Mouse (Mus musculus): ENCODE data around the gene Gpat3. TPM values are rescaled to one million over a fixed set of nuclear protein-coding genes. Genes with fewer than 3 reads are reported as not detected.
A peak's percentile ranks its signal among the peaks of the same experiment; 100 is the strongest.

The Gpat3 gene
- polyA plus RNA-seq, 1 experiment from 2014 or later, result 0.81 TPM

DNA sequence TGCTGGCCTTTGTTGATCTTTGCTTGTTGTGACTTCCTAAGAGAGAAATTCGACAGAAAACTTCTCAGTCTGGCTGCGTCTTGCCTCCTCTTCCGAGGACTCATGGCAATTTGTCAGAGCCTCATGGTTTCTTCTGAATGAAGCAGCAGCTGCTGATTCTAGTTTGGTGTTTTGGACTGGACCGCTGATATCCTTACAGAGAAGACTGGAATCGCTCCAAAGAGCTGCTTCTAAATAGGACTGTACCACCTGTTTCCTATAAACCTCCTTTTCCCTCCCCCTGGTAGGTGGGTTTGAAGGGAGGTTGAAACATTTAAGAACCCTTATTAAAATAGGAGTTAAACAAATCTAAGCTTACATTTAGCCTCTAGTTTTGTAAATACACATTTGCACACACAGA, 55.5 kb downstream of the Gpat3 start:
- no peak overlapping the region for H3K9ac ChIP-seq
- 83% methylated on average over 5 of the region's 5 CpGs for WGBS
- no peaks in the 10 kb centered on the region for H3K4me1 ChIP-seq
- H3K27ac ChIP-seq, result no peak overlapping the region
- no peak for ATAC-seq
- H3K36me3 ChIP-seq (ENCODE audit: poor library complexity, severe bottlenecking), result no peaks in the 10 kb centered on the region
- H3K27me3 ChIP-seq, result no peaks in the 10 kb centered on the region
- H3K4me2 ChIP-seq, result no peak overlapping the region
- peaks cover 3% of the 10 kb centered on the region; the same call in 1 of the 2 replicates for H3K9me3 ChIP-seq (replicated peaks)
- H3K4me3 ChIP-seq, result no peak overlapping the region

DNA sequence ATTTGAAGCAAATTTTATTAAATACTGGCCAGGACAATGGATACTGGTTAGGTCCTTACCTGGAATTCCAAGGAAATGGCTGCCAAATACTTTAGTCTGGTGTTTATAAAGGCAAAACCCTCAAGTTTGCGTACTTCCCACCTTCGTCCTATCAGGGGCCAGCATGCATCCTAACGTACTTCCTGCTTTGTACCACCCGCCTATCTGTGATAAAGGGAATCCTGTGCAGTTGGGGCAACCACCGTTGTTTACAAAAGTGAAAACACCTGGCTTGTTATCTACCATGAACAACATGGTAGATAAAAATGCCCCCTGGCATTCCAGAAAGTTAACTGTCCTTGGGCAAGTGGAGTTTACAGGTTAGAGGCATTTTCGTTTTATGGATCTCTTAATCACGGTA, 63.0 kb downstream of the Gpat3 start:
- WGBS, result 90% methylated on average over 7 of the region's 7 CpGs
- Histone ChIP-seq H3K4me3 (no peak overlapping the region), H3K4me1 (no peaks in the 10 kb centered on the region), H3K27ac (no peak overlapping the region), H3K9ac (no peak overlapping the region), H3K27me3 (no peaks in the 10 kb centered on the region), H3K9me3 (replicated peaks) (no peaks in the 10 kb centered on the region), H3K4me2 (no peak overlapping the region), H3K36me3 (ENCODE audit: poor library complexity, severe bottlenecking) (no peaks in the 10 kb centered on the region)
- no peak for ATAC-seq

DNA sequence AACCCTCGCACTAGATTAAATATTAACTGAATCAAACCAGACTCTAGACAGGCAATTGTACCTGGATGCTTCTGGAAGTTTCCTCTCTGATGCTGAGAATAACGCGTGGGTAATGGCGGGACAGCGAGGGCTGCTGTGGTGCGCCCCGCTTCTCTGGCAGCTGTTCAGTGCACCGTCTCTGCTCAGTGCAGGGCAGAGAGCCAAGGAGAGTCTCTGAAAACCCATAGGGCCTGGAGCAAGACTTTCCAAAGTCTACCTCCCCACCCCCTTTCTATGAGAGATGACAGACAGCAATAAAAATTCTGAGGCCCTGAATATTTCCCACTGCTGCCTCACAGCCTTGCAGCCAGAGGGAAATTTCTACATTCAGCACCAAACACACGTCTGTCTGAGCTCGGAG, 63.4 kb downstream of the Gpat3 start:
- H3K4me1 ChIP-seq, result no peaks in the 10 kb centered on the region

DNA sequence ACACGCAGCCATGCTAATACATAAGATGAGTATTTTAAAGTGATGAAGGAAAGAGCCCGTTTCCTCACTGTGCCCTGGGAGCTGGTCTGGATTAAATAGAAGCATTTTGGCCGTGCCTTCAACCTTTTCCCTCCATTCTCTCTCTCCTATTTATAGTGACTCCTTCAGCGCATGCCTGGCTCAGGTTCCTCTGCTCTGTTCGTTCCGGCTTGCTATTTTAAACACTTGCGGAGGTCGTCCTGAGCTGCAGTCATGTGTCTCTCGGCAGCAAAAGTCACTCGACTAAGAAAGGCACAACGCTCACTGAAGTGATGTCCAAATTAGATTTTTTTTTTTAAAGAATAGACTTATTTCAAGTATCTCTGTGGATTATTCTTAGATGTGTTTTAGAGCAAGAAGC, 64.2 kb downstream of the Gpat3 start:
- no peak for ATAC-seq
- H3K4me2 ChIP-seq, result no peak overlapping the region
- H3K9me3 ChIP-seq (replicated peaks), result no peaks in the 10 kb centered on the region
- H3K27me3 ChIP-seq, result no peaks in the 10 kb centered on the region
- no peak overlapping the region for H3K9ac ChIP-seq
- no peaks in the 10 kb centered on the region for H3K36me3 ChIP-seq (ENCODE audit: poor library complexity, severe bottlenecking)
- H3K4me1 ChIP-seq, result no peaks in the 10 kb centered on the region
- H3K27ac ChIP-seq, result no peak overlapping the region
- H3K4me3 ChIP-seq, result no peak overlapping the region
- 87% methylated on average over 11 of the region's 11 CpGs for WGBS

More for the DNA sequence above, 63.4 kb downstream of the Gpat3 start:
- Histone ChIP-seq H3K4me3 (no peak overlapping the region), H3K9me3 (replicated peaks) (no peaks in the 10 kb centered on the region), H3K27me3 (no peaks in the 10 kb centered on the region), H3K36me3 (ENCODE audit: poor library complexity, severe bottlenecking) (no peaks in the 10 kb centered on the region), H3K4me2 (no peak overlapping the region), H3K9ac (no peak overlapping the region), H3K27ac (no peak overlapping the region)
- no peak for ATAC-seq
- WGBS, result 91% methylated on average over 10 of the region's 10 CpGs

DNA sequence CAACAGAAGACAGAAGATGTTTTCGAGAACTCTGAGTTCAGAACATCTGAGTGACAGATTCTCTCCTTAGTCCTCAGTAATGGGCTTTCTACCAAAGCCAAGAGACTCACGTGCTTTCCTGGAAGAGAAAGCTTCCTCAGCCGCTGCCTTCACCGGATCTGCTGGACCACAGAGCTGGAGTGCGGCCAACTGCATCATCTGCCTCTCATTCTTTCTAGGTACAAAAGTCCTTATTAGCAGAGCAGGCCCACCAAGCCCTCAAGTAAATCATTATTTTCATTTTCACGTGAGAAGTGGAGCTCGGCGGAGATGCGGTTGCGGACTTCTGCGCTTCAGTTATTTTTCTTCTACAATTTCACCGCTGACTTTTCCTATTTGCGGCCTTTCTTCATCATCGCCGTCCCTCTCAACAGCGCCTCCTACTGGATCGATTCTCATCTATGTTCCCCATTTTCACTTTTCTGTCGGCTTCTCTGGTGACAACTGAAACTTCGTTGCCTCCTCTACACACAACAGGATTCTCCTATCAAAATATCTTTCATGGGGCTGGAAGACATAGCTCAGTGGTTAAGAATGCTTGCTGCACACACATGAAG, 66.1 kb downstream of the Gpat3 start:
- ATAC-seq, result no peak
- no peaks in the 10 kb centered on the region for H3K4me1 ChIP-seq
- H3K9me3 ChIP-seq (replicated peaks), result no peaks in the 10 kb centered on the region
- H3K27ac ChIP-seq, result no peak overlapping the region
- H3K4me2 ChIP-seq, result no peak overlapping the region
- WGBS, result 74% methylated on average over 19 of the region's 19 CpGs
- H3K4me3 ChIP-seq, result no peak overlapping the region
- H3K27me3 ChIP-seq, result no peaks in the 10 kb centered on the region; the same call in 1 of the 2 replicates
- H3K9ac ChIP-seq, result no peak overlapping the region
- no peaks in the 10 kb centered on the region for H3K36me3 ChIP-seq (ENCODE audit: poor library complexity, severe bottlenecking)

DNA sequence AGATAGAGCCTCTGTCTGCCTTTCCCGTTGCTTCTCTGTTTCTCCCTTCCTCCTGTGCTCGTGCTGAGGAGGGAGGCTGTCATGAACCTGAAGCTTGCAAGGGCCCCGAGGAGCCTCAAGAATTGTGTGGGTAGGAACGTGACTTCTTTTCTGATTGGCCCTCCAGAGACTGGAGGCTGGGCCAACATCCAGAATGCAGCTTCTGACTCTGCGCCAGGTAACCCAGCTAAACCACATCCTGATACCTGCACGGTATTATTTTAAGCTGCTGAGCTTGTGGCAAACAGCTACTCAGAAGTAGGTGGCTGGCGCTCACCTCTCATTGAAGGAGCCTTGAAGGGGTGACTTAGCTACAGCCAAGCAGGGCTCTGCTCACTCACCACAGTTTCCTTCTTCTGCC, 66.9 kb downstream of the Gpat3 start:
- Histone ChIP-seq H3K27ac (no peak overlapping the region), H3K4me1 (no peaks in the 10 kb centered on the region), H3K27me3 (no peaks in the 10 kb centered on the region; the same call in 1 of the 2 replicates), H3K36me3 (ENCODE audit: poor library complexity, severe bottlenecking) (no peaks in the 10 kb centered on the region), H3K9me3 (replicated peaks) (no peaks in the 10 kb centered on the region), H3K9ac (no peak overlapping the region), H3K4me2 (no peak overlapping the region), H3K4me3 (no peak overlapping the region)
- ATAC-seq, result no peak
- 86% methylated on average over 7 of the region's 7 CpGs for WGBS

DNA sequence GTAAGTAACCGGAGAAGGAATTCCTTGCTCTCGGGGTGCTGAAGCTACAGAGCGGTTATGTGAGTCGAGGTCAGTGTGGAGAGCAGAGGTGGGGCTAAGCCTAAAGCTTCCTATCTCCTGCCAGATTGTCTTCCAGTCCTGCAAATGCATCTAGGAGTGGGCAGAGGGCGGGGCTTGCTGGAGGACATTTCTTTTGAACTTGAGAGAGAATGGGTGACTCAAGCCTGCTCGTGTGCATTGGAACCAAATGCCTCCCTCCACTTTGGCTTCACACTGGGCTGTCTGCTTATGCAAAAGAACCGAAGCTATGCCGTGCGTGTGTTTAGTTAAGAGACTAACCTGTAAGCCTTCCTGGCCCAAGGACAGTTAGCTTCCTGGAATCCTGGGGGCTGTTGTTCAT, 67.8 kb downstream of the Gpat3 start:
- ATAC-seq, result no peak
- Histone ChIP-seq H3K27ac (no peak overlapping the region), H3K36me3 (ENCODE audit: poor library complexity, severe bottlenecking) (no peaks in the 10 kb centered on the region), H3K4me1 (no peaks in the 10 kb centered on the region), H3K27me3 (no peaks in the 10 kb centered on the region; the same call in none of the 2 replicates), H3K9ac (no peak overlapping the region), H3K4me3 (no peak overlapping the region), H3K4me2 (no peak overlapping the region), H3K9me3 (replicated peaks) (no peaks in the 10 kb centered on the region)
- WGBS, result 74% methylated on average over 9 of the region's 9 CpGs

DNA sequence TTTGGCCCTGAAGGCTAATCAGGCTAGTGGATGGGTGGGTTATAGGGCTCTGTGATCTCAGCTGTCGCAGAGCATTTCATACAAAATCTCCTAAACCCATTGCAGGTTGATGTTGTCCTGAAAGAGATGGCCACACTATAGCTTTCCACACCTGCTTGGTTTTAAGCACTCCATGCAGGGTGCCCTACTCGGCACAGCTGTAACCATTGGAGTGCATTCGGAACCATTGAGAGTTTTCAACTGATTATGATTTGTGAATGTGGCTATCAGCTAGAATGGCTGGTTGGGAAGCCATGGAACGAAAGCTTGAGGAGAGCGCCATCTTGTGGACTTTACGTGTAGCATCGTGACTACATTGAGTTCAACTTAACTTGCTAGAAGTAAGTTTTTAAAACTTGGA, 69.5 kb downstream of the Gpat3 start:
- Histone ChIP-seq H3K9ac (no peak overlapping the region), H3K4me2 (no peak overlapping the region), H3K36me3 (ENCODE audit: poor library complexity, severe bottlenecking) (no peaks in the 10 kb centered on the region), H3K4me3 (no peak overlapping the region), H3K4me1 (no peaks in the 10 kb centered on the region), H3K9me3 (replicated peaks) (no peaks in the 10 kb centered on the region), H3K27ac (no peak overlapping the region), H3K27me3 (peaks cover 6% of the 10 kb centered on the region)
- WGBS, result 18% methylated on average over 7 of the region's 7 CpGs
- ATAC-seq, result peak; percentile 51

DNA sequence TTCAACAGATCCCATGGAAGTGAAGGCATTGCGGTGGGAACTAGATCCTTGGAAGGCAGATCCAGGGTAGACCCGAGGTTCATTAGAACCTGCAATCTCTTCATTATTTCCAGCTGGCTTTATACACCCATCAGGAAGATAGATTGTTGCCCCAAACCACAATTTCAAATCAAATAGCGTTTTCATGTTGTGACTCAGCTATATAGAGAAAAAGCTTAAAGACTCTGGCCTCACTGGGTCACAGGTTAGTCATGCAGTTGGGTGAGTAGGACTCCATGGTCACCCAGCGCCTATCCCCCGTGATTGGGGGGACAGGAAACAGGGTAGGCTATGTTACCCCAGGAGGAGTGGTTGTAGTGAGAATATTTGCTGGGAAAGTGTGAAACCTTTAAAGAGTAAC, 69.9 kb downstream of the Gpat3 start:
- H3K9ac ChIP-seq, result no peak overlapping the region
- no peaks in the 10 kb centered on the region for H3K4me1 ChIP-seq
- no peak overlapping the region for H3K27ac ChIP-seq
- no peaks in the 10 kb centered on the region for H3K9me3 ChIP-seq (replicated peaks)
- no peaks in the 10 kb centered on the region for H3K36me3 ChIP-seq (ENCODE audit: poor library complexity, severe bottlenecking)
- no peak for ATAC-seq
- WGBS, result 48% methylated on average over 5 of the region's 5 CpGs
- peaks cover 10% of the 10 kb centered on the region for H3K27me3 ChIP-seq
- no peak overlapping the region for H3K4me3 ChIP-seq
- no peak overlapping the region for H3K4me2 ChIP-seq

DNA sequence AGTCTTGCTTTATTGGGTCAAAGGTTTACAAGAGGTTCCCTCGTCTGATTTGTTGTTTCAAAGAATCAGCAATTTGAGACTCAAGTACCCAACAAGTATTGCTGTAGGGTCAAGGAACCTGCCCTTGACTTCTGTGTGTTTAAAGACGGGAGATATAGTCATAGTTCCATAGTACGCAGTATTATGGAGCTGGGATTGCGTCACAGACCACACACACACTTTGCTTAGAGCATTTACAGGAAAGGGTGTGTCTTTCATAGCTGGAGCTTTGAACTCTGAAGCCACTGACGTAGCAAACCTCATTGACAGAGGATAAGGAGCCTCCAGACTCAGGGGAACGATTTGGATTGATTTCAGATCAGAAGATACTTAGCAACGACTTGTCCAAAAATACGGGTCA, 70.9 kb downstream of the Gpat3 start:
- ATAC-seq, result no peak
- H3K9me3 ChIP-seq (replicated peaks), result no peaks in the 10 kb centered on the region
- no peak overlapping the region for H3K4me2 ChIP-seq
- peaks cover 14% of the 10 kb centered on the region for H3K27me3 ChIP-seq
- H3K9ac ChIP-seq, result no peak overlapping the region
- H3K36me3 ChIP-seq (ENCODE audit: poor library complexity, severe bottlenecking), result no peaks in the 10 kb centered on the region
- 72% methylated on average over 8 of the region's 8 CpGs for WGBS
- H3K4me3 ChIP-seq, result no peak overlapping the region
- no peak overlapping the region for H3K27ac ChIP-seq
- H3K4me1 ChIP-seq, result no peaks in the 10 kb centered on the region

DNA sequence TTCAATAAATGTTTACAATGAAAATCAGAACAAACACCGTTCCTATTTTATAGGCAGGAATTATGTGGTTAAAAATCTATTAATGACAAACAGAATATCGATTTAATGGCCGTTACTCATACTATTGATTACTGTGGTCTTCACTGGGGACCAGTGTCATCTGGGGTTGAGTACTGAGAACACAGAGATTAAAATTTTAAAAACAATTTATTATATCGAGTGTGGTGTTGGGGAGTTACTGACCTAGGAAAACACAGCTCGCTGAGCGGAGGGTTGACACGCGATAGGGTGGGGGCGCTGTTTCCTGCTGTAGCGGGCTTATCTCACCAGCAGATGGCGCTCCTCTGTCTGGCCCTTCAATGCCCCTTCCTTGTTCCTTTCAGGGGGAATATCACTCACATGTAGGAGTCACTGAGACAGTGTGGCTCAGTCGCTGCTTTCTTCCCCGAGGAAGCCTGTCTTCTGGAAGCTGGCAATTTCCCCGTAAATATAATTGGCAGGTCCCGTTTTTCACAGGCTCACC, 71.8 kb downstream of the Gpat3 start:
- H3K4me3 ChIP-seq, result no peak overlapping the region
- no peaks in the 10 kb centered on the region for H3K36me3 ChIP-seq (ENCODE audit: poor library complexity, severe bottlenecking)
- 21% methylated on average over 15 of the region's 15 CpGs for WGBS
- no peak overlapping the region for H3K9ac ChIP-seq
- H3K27me3 ChIP-seq, result peaks cover 14% of the 10 kb centered on the region
- H3K4me1 ChIP-seq, result no peaks in the 10 kb centered on the region
- H3K4me2 ChIP-seq, result no peak overlapping the region
- H3K9me3 ChIP-seq (replicated peaks), result no peaks in the 10 kb centered on the region
- H3K27ac ChIP-seq, result no peak overlapping the region
- peak; percentile 48; the same call in 1 of the 2 replicates for ATAC-seq

DNA sequence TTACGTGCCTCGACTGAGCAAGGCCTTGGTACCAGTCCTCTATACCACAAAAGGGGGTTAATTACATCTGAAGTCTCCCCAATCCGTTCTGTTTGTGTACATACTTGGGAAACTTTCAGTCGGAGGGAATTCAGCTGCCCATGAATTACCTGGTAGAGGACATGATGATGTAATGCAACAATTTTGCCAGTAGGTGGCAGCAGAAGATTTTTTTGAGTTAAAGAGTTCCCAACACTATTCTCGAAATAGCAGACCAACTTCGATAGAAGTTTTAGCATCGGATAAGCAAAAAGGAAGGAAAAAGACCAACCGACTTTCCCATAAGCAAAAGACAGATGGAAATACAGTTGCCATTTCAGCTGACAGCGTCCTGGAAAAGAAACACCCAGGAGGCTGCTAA, 73.6 kb downstream of the Gpat3 start:
- no peak overlapping the region for H3K4me2 ChIP-seq
- H3K36me3 ChIP-seq (ENCODE audit: poor library complexity, severe bottlenecking), result no peaks in the 10 kb centered on the region
- no peak for ATAC-seq
- WGBS, result 19% methylated on average over 9 of the region's 9 CpGs
- no peak overlapping the region for H3K27ac ChIP-seq
- H3K4me1 ChIP-seq, result no peaks in the 10 kb centered on the region
- no peak overlapping the region for H3K9ac ChIP-seq
- no peaks in the 10 kb centered on the region for H3K9me3 ChIP-seq (replicated peaks)
- no peak overlapping the region for H3K4me3 ChIP-seq
- H3K27me3 ChIP-seq, result peaks cover 14% of the 10 kb centered on the region

DNA sequence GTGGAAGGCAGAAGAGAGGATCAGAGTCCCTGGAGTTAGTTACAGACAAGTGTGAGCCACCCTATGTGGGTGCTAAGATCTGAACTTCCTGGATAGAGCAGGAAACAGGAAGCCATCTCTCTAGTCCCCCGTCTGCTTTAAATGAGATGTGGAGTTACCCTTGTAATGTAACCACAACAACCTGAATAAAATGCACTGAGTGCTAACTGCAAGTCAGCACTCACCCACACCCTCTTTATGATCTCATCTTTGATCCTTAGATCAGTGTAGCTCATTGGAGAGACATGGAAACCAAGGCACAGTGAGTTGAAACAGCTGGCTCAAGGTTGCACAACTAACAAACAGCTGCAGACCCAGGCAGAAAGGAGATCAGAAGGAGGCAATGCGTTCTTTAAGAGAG, 84.2 kb downstream of the Gpat3 start:
- no peaks in the 10 kb centered on the region for H3K9me3 ChIP-seq (replicated peaks)
- ATAC-seq, result no peak
- H3K4me1 ChIP-seq, result no peaks in the 10 kb centered on the region
- no peaks in the 10 kb centered on the region for H3K27me3 ChIP-seq
- H3K27ac ChIP-seq, result no peak overlapping the region
- H3K9ac ChIP-seq, result no peak overlapping the region
- no peak overlapping the region for H3K4me3 ChIP-seq
- H3K4me2 ChIP-seq, result no peak overlapping the region
- 84% methylated on average over 2 of the region's 2 CpGs for WGBS
- H3K36me3 ChIP-seq (ENCODE audit: poor library complexity, severe bottlenecking), result no peaks in the 10 kb centered on the region

Measured in forebrain, embryonic 13.5 days (tissue).